ENCODE assay signal across 8 mouse cellular contexts in the genomic region with DNA sequence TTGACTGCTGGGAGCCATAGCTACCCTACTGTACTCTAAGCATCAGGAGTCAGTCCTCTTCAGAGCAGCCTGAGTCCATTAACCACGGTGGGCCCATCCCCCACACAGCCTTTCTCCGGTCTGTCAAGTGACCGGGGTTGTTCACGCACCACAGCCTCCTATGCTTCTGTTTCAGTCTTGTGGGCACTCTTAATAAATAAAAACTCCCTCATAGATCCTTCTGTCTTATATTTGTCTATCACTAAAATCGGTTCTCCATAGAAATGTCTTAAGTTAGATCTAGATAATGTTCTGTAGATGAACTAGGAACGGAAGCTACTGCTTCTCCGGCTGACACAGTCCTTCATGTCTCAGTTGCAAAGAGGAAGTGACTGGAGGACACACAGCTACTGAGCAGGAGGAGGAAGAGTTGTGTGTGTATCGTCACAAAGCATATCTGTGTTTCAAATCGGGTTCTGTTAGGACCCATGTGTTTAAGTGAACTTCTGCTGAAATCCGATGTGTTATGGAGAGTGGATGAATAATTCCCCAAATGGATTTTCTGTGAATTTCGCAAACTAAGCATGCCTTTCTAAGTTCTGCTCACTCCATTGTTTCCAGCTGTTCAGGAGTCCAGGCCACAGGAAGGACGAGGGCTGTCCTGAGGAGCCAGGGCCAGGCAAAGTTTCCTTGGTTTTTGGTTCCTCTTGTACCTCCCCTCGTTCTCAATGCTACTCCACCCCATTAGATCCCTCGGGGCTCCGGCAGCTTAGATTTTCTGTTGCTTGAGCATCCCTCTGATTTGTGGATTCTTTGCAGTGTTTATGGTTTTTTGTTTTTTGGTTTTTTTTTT.
DNase-seq lines count a peak whose midpoint lies in the region; ATAC-seq and TF ChIP-seq lines count a peak whose summit lies in the region.

No protein-coding gene starts in this region.

- no peak overlapping the region for H3K27ac ChIP-seq in heart, embryonic 12.5 days (ENCODE audit: poor library complexity, severe bottlenecking)
- H3K27ac ChIP-seq in brown adipose tissue, adult 24 weeks (replicated peaks; ENCODE audit: low read depth, low read length), result peak overlapping the region; percentile 78
- H3K27ac ChIP-seq in heart, postnatal 0 days (ENCODE audit: low read depth), result peak overlapping the region; percentile 23
- H3K27ac ChIP-seq in liver, postnatal 0 days (ENCODE audit: low read depth), result peak overlapping the region; percentile 49

- H3K9ac ChIP-seq in heart, embryonic 12.5 days, result no peak overlapping the region
- no peak overlapping the region for H3K9ac ChIP-seq in heart, postnatal 0 days (replicated peaks; ENCODE audit: low read depth, low read length)
- H3K9ac ChIP-seq in liver, postnatal 0 days (replicated peaks), result no peak overlapping the region

- 48% methylated on average over 15 of the region's 15 CpGs for WGBS in heart, embryonic 12.5 days
- 58% methylated on average over 15 of the region's 15 CpGs for WGBS in heart, postnatal 0 days
- 31% methylated on average over 15 of the region's 15 CpGs for WGBS in liver, postnatal 0 days (ENCODE audit: insufficient replicate concordance)

- H3K27me3 ChIP-seq in heart, embryonic 12.5 days (replicated peaks), result peaks cover 34% of the 10 kb centered on the region; the same call in 1 of the 2 replicates
- H3K27me3 ChIP-seq in heart, postnatal 0 days (ENCODE audit: control insufficient read depth, insufficient read depth, low read length), result peaks cover 8% of the 10 kb centered on the region; the same call in 1 of the 2 replicates
- no peaks in the 10 kb centered on the region for H3K27me3 ChIP-seq in liver, postnatal 0 days (ENCODE audit: insufficient read depth, low read length)

- no peak for TF ChIP-seq CTCF in heart, postnatal 0 days (IDR thresholded peaks at IDR 0.05; ENCODE audit: low read depth)
- no peak for TF ChIP-seq CTCF in liver, postnatal 0 days (IDR thresholded peaks at IDR 0.05; ENCODE audit: low read depth)

- no peak overlapping the region for H3K4me3 ChIP-seq in heart, embryonic 12.5 days
- no peak overlapping the region for H3K4me3 ChIP-seq in brown adipose tissue, adult 24 weeks (ENCODE audit: insufficient read depth, low read depth, low read length)
- no peak overlapping the region for H3K4me3 ChIP-seq in heart, postnatal 0 days (ENCODE audit: low read depth, low read length)
- H3K4me3 ChIP-seq in liver, postnatal 0 days (ENCODE audit: low read depth, low read length), result no peak overlapping the region

- no peaks in the 10 kb centered on the region for H3K9me3 ChIP-seq in heart, embryonic 12.5 days (replicated peaks)
- H3K9me3 ChIP-seq in heart, postnatal 0 days (replicated peaks; ENCODE audit: control insufficient read depth, low read length), result no peaks in the 10 kb centered on the region
- H3K9me3 ChIP-seq in liver, postnatal 0 days (ENCODE audit: low read length), result no peaks in the 10 kb centered on the region

- H3K36me3 ChIP-seq in heart, embryonic 12.5 days, result no peaks in the 10 kb centered on the region
- H3K36me3 ChIP-seq in heart, postnatal 0 days (replicated peaks; ENCODE audit: control insufficient read depth, insufficient read depth, low read length), result no peaks in the 10 kb centered on the region
- H3K36me3 ChIP-seq in liver, postnatal 0 days (replicated peaks; ENCODE audit: insufficient read depth, low read length), result no peaks in the 10 kb centered on the region

- H3K4me1 ChIP-seq in heart, embryonic 12.5 days (replicated peaks), result peaks cover 37% of the 10 kb centered on the region
- peaks cover 20% of the 10 kb centered on the region for H3K4me1 ChIP-seq in brown adipose tissue, adult 24 weeks (ENCODE audit: control insufficient read depth, insufficient read depth, insufficient read length, low read length)
- peaks cover 13% of the 10 kb centered on the region for H3K4me1 ChIP-seq in heart, postnatal 0 days (ENCODE audit: control insufficient read depth, insufficient read depth)
- H3K4me1 ChIP-seq in liver, postnatal 0 days (ENCODE audit: insufficient read depth), result no peaks in the 10 kb centered on the region

- DNase-seq in heart, adult 11 months, result peak; percentile 96
- peak; percentile 46 for DNase-seq in heart, postnatal 0 days (ENCODE audit: low spot score)
- peak; percentile 31 for DNase-seq in liver, postnatal 0 days
- peak; percentile 53 for DNase-seq in thymus, postnatal 0 days (ENCODE audit: low spot score)
- no peak for DNase-seq in urinary bladder, postnatal 25 days (ENCODE audit: low spot score)
- no peak for DNase-seq in frontal cortex, postnatal 10 days (ENCODE audit: low spot score in 2 of 2)

- TF ChIP-seq EP300 in heart, postnatal 0 days (IDR thresholded peaks at IDR 0.05; ENCODE audit: low read depth), result no peak
- no peak for TF ChIP-seq EP300 in liver, postnatal 0 days (IDR thresholded peaks at IDR 0.05; ENCODE audit: low read depth)

- no peak for ATAC-seq in heart, embryonic 12.5 days (ENCODE audit: insufficient number of reproducible peaks, low FRiP score)
- ATAC-seq in heart, postnatal 0 days (ENCODE audit: insufficient read depth, low read depth), result no peak
- peak; percentile 35; the same call in 1 of the 2 replicates for ATAC-seq in liver, postnatal 0 days

- H3K4me2 ChIP-seq in heart, embryonic 12.5 days, result no peak overlapping the region
- H3K4me2 ChIP-seq in heart, postnatal 0 days (ENCODE audit: low read depth, low read length), result no peak overlapping the region
- 0 out of 2 replicates have a peak overlapping the region, but pooled peaks have one; percentile 3 for H3K4me2 ChIP-seq in liver, postnatal 0 days (ENCODE audit: low read depth, low read length)

Comparison
In these comparisons a context has a peak if more than half of its experiments do, and no peak if none do; other contexts are left out.
1. DNase-seq: peak in heart, adult 11 months (single experiment), heart, postnatal 0 days (single experiment), liver, postnatal 0 days (single experiment) and thymus, postnatal 0 days (single experiment); none in urinary bladder, postnatal 25 days (single experiment) and frontal cortex, postnatal 10 days (0 of 2).